Mouse (Mus musculus) thymus, postnatal 0 days (tissue): ENCODE measurements around the gene Sppl3. TPM values are rescaled to one million over a fixed set of nuclear protein-coding genes. Genes with fewer than 3 reads are reported as not detected.

Experiments used
- polyA plus RNA-seq: library from polyadenylated mRNA; unstranded; fragments of >200 nt; fragmentation: Nextera tagmentation; extraction: Ambion mirVana; gene quantifications from 2 replicates; pipeline ENCODE4 v1.2.1, GENCODE M21; 2015

Gene Sppl3
- polyA plus RNA-seq, 1 experiment from 2014 or later = 22.3 TPM

Other genes starting within 250 kb of the Sppl3 start
- 80.3 and 86.3 TPM in 2 replicates for gene Ankrd13a, start 236.5 kb upstream of the Sppl3 start, polyA plus RNA-seq
- gene Git2, start 235.6 kb upstream of the Sppl3 start, polyA plus RNA-seq = 72.3 and 75.1 TPM in 2 replicates
- gene 1500011B03Rik, start 187.7 kb upstream of the Sppl3 start, polyA plus RNA-seq = 119 and 139 TPM in 2 replicates
- not detected in 2 replicates for gene 4930519G04Rik, start 157.5 kb upstream of the Sppl3 start, polyA plus RNA-seq
- gene Gm9936, start 152.5 kb upstream of the Sppl3 start, polyA plus RNA-seq = not detected in 2 replicates
- 77.9 and 95.8 TPM in 2 replicates for gene Oasl2, start 114.2 kb upstream of the Sppl3 start, polyA plus RNA-seq
- 5.0 and 6.3 TPM in 2 replicates for gene Oasl1, start 87.9 kb upstream of the Sppl3 start, polyA plus RNA-seq
- gene 2210016L21Rik, start 69.0 kb upstream of the Sppl3 start, polyA plus RNA-seq = 58.5 and 69.2 TPM in 2 replicates
- 1.3 and 1.6 TPM in 2 replicates for gene Hnf1a, start 40.0 kb upstream of the Sppl3 start, polyA plus RNA-seq
- 26.4 and 27.2 TPM in 2 replicates for gene Gm10401, start 87.2 kb downstream of the Sppl3 start, polyA plus RNA-seq
- 51.6 and 58.6 TPM in 2 replicates for gene Acads, start 108.2 kb downstream of the Sppl3 start, polyA plus RNA-seq
- 25.0 and 27.5 TPM in 2 replicates for gene Unc119b, start 123.8 kb downstream of the Sppl3 start, polyA plus RNA-seq
- 25.2 and 26.9 TPM in 2 replicates for gene Mlec, start 147.0 kb downstream of the Sppl3 start, polyA plus RNA-seq
- 0.99 and 1.4 TPM in 2 replicates for gene Cabp1, start 183.2 kb downstream of the Sppl3 start, polyA plus RNA-seq
- 229 and 231 TPM in 2 replicates for gene Pop5, start 224.7 kb downstream of the Sppl3 start, polyA plus RNA-seq